Mouse (Mus musculus) monocyte, adult 2 months (primary cell): ENCODE measurements around the gene Ntmt1.

Experiments
- DNase-seq, 2 experiments: peaks; one replicate each; pipeline ENCODE4 v3.0.0; 2022; ENCODE audit warnings: low spot score in 2 of 2, low read depth in 1 of 2

Gene Ntmt1

DNA sequence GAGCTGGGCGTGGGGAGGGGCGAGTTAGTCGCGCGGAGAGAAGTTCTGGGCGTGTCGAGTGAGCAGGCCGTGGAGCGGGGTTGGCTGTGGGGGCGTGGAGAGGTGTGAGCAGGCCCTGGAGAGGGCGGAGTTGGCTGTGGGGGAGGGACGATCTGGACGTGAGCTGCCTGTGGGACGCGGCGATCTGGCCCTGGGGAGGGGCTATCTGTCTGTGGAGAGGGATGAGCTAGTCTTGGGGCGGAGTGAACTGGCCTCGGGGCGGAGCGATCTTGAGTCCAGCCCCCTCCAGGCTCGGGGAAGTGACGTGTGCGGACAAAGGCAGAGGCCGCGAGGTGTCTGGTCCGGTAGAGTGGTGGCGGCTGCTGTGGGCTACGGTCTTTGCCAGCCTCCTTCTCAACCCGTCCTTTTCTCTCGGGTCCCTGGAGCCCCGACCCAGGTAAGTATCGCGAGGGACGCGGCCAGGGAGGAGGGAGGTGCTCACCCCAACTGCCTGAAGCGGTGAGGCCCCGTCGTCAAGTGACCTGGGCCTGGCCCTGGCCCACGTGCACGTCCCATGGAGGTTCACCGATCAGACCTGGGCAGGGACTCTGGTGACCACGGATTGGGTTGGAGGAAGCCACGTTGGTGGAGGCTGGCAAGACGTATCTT lies at the start of gene Ntmt1:
TSS of gene Ntmt1 (plus strand) at position 179 of the 648 bp plus-strand sequence.
- DNase-seq, result peak; percentile 100

DNA sequence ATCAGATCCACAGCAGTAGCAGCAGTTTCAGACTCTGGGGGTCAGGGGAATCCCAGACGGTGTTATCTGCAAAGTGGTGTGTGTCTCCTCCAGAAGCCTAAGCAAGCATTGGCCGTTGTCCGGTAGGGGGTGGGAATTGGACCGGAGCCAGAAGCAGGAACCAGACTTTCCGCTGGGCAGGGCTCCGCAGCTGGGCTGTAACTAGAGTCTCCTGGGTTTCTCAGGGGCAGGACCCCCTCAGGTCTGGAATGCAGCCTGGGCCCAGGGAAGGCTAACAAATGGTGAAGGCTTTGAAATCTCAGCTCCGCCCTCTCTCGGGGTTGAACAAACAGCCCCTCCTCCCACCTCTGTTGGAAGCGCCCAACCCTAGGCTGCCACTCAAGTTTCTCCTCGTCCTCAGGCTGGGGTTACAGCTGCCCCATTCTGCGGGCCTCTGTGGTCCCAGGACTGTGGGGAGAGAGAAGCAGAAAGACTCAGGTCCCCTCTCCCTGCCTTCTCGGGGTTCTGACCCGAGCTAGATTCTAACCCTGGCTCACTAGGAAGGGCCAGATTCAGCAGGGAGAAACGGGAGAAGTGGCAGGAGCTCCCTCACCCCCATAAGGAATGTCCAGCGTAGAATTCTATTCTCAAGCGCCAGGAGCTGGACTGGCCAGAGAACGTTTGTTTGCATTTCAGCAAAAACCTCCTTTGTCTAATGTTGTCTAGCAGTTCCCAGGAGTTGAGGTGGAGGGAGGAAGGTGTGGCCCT lies 49.1 kb upstream of the Ntmt1 start:
- DNase-seq, result no peak

DNA sequence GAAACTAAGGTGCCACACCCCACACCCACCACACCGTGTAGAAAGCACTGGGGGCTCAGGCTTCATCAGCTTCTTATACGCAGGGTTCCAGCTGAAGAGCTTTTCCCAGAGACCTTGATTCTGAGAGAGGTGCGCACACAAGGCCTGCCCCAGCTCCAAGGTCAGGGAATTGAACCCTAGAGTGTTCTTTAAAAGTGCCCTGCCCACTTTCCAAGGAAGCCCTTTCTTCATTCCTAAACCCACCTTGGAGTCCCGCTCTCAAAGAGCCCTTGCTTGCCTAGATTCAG lies 48.6 kb upstream of the Ntmt1 start:
- no peak for DNase-seq

DNA sequence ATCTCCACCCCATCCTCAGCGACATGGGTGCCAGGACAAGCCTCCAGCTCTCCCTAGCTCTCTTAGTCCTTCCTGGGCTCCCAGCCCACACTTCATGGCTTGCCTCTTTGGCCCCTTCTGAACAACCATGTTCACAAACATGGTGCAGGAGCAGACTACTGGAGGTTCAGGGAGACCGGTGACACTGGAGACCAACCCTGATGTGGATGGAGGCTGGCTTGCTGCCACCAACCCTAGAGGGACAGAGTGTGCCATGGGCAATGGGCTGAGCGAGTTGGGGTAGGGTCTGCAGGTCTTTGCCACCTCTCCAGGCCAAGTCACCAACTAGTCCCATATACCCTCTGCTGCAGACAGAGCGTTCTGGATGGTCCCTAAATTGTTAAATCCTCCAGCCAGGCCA lies 48.2 kb upstream of the Ntmt1 start:
- no peak for DNase-seq

DNA sequence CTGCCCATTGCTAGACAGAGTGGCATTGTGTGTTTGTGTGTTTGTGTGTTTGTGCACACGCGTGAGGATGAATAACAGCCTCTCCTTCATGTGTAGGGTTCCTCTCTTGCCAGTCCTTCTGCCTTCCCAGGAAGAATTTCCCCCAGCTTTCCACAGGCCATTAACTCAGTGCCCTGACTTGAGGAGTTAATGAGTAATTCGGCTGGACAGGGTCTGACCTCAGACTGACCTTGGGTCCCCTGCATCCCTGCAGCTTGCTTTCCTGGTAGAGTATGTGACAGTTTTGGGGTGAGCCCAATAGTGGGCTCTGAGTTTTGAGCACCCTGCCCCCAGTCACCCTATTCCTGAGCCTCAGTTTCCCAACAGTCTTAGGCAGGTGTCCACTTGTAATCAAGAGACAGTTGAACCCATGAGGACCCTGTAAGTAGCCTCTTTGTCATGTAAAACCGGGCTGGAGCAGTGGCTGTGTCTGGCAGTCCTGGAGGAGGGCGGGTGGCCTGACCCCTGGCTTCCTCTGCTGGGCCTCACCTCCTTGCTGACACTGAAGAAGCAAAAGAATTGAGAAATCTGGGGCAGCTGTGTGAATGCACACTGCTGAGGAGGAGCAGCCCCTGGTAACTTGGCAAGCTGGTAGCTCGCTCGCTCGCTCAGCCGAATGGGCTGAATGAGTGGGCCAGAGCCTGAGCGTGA lies 47.6 kb upstream of the Ntmt1 start:
- no peak for DNase-seq

DNA sequence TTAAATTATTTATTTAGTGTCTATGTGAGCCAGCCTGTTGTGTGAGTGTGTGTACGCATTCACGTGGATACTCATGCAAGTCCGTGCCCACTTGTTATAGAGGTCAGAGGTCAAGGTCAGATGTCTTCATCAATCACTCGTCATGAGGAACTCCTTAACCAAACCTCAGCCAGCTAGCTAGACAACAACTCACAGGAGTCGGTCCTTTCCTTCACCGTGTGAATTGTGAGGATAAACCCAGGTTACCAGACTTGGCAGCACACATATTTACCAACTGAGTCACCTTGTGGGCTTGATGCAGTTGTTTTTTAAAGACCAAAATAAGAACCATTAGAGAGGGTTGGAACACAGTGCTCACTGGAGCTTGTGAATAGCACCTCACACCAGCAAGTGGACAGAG lies 46.9 kb upstream of the Ntmt1 start:
- DNase-seq, result no peak

DNA sequence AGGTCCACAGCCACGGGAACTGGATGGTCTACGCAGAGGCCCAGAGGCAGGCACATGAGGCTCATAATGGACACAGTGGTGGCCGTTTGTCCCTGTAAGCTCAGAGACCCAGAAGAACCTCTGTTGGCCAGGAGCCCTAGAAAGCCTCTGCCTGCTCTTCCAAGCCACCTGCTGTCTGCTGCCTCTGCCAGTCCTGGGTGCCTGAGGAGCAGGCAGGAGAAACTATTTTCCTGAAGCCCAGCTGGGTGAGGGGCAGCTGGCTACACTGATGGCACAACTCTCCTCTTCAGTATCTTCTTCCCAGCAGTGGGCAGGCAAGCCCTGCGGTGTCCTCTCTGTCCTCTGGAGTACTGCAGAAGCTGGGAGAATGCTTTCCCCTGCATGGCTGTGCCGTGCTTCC lies 41.2 kb upstream of the Ntmt1 start:
- no peak for DNase-seq

DNA sequence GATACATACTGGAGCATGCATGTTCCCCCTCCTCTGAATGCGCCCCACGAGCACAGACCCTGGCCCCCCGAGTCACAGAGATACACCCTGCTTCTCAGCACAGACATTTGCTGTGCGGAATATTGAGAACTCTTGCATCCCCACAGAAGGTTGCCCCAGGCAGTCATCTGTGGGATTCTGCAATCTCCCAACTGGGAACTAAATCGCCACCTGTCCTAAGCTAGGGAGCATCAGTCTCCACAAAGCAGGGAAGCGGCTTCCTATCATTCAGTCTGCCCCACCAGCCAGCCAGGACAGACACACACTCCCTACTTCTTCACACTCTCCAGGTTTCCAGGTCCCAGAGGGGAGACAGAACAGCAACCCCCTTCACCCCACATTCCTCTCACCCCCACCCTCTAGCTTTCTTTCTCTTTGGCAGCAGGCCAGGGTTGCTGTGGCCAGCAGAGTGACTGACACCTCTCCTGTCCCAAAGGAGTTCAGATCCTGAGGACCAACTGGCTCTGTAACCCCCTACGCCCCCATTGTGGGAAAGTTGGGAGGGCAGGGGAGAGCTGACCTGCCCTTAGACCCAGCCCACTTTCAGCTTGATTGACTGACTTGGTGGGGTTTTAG lies 39.9 kb upstream of the Ntmt1 start:
- no peak for DNase-seq

DNA sequence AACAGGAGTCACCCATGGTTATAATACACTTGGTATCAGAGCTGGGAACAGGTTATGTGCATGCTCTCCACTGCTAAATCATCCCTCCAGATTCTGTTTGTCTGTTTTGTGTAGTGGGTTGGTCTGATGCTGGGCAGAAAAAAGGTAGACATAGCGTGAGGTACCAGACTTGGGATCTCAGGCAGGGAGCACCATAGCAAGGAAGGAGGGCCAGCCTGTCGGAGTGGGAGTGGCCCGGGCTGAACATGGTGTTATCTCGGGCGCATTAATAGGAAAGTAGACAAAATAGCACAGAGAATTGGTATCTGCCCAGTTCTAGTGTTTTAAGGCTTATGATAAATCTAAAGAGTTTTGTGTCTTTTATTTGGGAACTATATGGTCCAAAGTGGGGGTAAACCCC lies 39.1 kb upstream of the Ntmt1 start:
- DNase-seq, result no peak

DNA sequence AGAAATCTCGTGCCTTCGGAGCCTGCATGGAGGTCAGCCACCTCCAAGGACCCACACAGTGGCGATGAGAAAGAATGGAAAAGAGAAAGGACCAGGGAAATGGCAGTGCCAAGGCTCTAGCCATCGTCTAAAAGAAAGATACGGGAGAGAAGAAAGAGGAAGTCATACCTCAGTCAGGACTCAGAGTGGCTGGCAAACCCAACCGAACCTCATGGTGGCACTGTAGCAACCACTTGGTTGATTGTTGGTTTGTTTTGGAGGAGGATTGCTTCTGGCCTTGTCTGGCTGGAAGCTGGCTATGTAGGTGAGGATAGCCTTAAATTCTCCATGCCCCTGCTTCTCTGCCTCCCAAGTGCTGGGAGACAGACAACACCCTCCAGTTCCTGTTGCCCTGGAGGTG lies 38.4 kb upstream of the Ntmt1 start:
- no peak for DNase-seq

DNA sequence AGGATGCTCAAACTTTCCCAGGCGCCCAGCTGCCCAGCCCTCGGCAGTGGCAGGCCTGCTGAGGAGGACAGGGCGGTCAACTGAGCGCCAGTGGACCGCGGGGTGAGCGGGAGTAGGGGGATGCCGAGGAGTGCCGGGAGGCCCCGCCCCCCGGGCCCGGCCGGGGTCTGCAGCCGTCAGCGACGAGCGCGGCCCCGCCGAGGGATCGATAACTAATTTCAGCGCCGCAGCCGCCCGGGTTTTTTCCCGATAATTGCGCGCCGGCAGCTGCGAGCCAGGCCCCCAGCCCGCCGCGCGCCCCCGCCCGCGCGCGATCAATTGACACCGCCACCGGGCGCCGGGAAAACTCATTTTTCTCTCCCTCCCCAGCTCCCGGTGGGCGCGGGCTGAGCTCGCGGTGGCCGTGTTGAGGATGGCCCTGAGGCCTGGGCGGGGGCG lies 36.2 kb upstream of the Ntmt1 start:
- DNase-seq, result no peak

DNA sequence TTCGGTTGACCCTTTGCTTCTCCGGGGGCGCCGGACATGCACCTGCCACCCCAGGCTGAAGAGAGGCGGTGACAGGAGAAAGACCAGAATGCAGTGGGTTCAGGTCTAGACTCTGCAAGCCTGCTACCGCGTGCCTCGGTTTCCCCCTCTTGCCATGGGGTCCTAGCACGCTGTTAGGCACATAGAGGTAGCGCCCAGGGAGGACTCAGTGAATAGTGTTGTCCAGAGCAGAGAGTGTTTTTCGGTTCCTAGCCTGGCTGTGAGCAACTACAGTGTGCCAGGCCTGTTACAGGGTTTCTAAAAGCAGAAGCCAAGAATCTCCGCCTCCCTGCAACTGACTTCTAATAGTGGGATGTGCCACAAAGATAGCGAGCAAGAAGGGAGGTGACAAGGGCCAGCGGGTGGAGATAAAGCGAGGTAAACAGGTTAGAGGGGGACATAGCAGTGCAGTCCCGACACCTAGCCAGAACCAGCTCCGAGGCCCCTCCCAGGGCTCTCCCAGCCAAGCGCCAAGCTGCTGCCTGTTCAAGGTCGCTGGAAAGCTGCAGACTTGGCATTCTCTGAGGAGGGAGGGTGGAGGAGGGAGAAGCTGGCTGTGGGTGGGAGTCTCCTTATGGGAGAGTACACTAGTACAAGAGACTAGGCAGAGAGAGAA lies 35.7 kb upstream of the Ntmt1 start:
- DNase-seq, result no peak

DNA sequence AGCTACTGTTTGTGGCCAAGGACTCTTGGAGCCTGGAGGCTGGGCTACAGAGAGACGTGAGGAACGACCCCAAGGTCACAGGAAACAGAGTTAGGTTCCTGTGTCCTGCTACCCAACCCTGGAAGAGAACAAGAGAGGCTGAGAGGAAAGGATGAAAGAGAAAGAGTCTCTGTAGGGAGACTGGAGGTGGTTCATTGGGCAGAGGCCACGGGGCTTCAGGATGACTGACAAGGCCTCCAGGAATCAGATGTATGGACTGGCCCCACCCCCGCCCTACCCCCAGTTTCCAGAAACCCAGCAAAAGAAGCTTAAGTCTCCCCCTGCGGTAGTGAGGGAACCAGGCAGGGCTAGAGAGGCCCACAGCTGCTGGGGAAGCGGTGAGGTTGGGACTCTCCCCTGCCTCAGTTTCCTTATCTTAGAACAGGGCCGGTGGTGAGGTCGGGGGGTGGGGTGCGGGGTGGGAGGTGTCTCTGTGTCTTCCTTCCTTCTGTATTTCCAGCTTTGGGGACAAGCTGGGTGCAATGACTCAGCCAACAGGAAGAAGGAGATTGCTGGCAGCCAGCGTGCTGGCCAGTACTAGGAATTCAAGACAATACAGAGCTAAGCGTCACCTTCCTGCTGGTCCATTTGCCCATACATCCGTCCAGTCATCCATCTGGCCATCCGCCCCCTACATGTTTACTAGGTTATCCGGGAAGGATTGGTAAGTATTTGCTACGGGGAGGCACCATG lies 34.9 kb upstream of the Ntmt1 start:
- DNase-seq, result no peak

DNA sequence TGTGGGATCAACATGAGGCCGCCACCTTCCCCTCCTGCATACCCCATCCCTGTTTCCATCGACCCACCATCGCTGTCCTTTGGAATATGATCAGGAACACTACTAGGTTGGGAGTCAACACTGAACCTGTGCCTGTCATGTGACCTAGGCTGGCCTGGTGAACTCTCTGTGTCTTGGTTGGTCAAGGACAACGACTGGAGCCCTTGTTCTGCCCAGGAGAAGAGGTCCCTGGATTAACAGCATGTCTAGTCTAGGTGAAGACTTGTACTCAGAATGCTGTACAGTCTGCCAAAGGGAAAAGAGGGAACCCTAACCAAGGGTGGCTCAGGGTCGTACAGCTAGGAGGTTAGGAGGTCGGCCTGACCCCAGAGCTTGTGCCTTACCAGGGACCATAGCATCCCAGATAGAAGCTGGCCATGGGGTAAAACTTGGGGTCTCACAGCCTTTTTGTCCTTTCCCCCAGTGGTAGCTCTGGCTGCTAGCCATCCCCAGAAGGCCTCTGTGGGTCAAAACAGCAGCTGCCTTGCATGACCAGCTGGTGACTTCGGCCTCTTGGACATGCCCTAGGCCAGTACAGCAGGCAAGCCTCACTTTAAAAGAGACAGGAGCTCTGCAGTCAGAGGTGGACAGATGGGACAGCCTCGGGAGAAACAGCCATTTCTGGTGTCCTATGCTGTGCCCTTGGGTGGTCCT lies 34.2 kb upstream of the Ntmt1 start:
- no peak for DNase-seq

DNA sequence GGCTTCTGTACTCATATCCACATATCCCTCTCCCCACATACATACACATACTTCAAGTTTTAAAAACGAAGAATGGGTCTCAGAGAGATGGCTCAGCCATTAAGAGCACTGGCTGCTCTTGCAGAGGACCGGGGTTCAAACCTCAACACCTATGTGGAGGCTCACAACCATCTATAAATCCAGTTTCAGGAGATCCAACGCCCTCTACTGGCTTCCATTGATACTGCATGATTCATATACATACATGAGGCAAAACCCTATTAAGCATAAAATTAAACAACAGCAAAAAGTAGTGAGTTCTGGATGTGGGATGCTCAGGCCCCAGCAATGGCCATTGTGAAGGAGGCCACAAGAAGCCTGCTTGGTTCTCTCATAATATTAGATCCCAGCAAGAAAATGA lies 31.7 kb upstream of the Ntmt1 start:
- DNase-seq, result no peak

DNA sequence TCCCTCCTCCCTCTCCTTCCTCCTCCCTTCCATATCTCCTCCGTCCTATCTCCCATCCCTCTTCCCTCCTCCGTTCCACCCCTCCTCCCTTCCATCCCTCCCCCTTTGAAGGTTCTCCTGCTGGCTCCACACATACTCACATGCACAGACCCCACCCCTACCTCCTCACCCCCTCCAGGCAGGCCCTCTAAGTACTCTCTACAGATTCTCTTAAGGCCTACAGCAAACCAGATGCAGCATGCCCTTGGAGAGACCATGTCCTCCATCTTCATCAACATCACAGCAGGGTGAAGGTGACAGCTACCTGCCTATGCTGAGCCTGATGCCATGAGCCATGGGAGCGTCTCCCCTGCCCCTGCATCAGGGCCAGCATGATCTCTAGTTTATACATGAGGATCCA lies 30.4 kb upstream of the Ntmt1 start:
- DNase-seq, result no peak

DNA sequence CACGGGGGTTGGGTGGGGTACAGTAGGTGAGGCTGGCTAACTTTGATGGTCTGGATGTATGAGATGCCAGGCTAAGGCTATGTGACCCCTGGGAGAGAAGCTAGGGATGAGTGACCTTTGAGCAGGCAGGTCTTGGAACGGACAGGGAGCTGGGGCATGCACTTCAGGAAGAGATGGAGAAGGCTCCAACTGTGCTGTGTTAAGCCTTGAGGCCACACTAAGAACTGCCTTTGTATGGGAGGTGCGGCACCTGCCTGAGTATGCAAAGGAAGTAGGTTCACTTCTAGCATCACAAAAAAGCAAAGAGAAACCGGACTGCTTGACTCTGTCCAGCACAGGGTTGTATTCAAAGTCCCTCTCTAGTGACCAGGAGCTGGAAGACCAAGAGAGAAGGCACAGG lies 29.4 kb upstream of the Ntmt1 start:
- no peak for DNase-seq

DNA sequence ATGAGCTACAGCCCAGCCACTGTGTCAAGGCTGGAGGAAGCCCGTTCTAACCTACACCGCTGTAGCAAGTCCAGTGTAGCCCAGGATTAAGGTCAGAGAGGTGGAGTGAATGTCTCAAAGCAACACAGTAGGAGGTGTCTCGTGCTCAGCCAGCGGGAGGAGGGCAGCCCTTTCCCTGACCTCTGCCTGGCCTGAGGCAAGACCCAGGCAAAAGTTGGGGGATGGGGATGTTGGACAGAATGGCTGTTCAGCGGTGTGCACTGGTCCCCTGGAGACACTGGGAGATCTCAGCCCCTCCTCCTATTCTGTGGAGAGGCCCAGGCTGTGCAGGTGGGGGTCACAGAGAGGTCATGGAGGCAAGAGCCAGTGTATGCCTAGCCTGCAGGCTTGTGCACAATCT lies 28.4 kb upstream of the Ntmt1 start:
- DNase-seq, result no peak

DNA sequence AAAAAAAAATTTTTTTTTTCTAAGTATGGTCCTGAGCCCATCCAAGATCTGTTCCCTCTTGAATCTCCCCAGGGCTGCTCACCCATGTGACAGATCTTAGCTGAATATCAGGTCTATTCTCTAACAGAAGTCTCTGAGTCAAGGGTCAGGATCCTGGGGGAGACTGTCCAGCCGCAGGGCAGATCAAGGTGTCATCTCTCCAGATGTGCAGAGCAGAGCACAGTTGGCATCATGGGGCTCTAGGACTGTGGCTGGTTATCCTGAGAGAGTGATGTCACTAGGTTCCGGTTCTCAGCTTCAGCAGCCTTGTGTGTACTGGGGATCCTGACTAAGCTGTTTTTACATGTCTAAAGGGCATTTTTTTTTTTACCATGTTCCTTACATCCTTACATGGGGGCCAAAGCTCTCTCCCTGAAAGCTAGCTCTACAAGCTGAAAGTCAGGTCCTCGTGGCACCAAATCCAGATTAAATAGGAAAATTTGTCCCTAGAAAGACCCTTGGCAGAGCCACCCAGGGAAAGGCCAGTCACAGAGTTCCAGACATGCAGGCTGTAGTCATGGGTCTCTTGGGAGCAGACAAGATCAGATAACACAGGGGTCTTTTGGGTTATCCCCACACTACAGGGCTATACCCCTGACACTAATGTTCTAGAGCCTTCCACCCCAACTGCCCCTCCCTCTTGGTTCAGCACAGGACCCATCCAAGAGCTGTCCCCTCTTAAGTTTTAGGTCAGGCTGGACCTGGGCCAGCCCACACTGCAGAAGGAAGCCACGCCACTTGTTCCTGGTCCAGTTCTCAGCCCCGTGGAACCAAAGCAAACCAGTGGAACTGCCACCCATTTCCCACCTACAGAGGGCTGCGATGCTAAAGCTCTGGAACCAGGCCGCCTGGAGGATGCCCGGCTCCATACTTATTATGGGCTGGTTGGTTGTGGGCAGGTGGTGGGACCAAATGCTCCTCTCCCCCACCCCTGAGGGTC lies 25.0 kb upstream of the Ntmt1 start:
- no peak for DNase-seq
